Mouse (Mus musculus): ENCODE results near the gene Rtn4r.

GRCm38 (mm10) chr16:18116467-18116866 lies 11.0 kb upstream of the Rtn4r start:
- TF ChIP-seq CTCF (IDR thresholded peaks at IDR 0.05; ENCODE audit: low read depth, low read length) (no peak), POLR2A (IDR thresholded peaks at IDR 0.05; ENCODE audit: extremely low read depth, insufficient read depth, low read length) (no peak)

All from liver, adult 2 months (tissue).